Mouse (Mus musculus): Measurements from ENCODE around the gene Phrf1.

DNA sequence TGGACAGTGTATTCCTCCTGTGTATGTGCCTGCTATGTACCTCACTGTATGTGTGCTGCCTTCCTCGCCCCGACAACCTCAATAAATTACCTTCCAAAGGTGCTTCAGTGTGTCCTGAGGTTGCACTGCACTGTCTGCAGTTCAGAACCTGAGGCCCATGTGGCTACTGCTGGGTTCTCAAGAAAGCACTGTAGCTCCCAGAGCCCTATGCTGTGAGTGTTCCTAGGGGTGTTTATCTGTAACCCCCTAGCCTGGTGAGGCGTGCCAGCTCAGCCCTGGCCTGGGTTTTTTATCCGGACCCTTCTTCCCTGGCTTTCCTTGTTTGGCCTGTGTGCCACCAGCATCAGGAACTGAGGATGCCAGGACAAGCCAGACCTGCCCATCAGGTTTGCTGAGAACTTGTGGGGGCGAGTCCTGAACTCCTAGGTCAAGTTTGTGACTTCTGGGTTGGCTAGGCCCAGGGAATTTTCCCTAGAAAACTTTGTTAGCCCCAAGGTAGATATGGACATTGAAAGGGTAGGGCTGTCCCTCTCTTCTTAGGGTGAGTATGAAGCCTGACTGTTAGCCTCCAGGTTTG, 9.9 kb upstream of the Phrf1 start:
- TF ChIP-seq POLR2A (IDR thresholded peaks at IDR 0.05; ENCODE audit: low read depth, low read length) (no peak), CTCF (IDR thresholded peaks at IDR 0.05; ENCODE audit: extremely low read depth, insufficient read depth, insufficient read length, insufficient replicate concordance) (no peak)
